Mouse (Mus musculus): ENCODE results near the gene Ror2.

GRCm38 (mm10) chr13:53225925-53226324 is 60.0 kb downstream of the Ror2 start:
- TF ChIP-seq CTCF (conservative IDR thresholded peaks at IDR 0.05; ENCODE audit: low read length): no peak
- no peak for TF ChIP-seq POU5F1 (IDR thresholded peaks at IDR 0.05; ENCODE audit: borderline replicate concordance, low read length)

All from E14TG2a.4 (cell line).